Mouse (Mus musculus): ENCODE data around the gene Ctsz. TPM values are rescaled to one million over a fixed set of nuclear protein-coding genes. Genes with fewer than 3 reads are reported as not detected.

The Ctsz gene
- total and polyA plus RNA-seq, 2 experiments from 2014 or later = 61.7 to 72.8 TPM

DNA sequence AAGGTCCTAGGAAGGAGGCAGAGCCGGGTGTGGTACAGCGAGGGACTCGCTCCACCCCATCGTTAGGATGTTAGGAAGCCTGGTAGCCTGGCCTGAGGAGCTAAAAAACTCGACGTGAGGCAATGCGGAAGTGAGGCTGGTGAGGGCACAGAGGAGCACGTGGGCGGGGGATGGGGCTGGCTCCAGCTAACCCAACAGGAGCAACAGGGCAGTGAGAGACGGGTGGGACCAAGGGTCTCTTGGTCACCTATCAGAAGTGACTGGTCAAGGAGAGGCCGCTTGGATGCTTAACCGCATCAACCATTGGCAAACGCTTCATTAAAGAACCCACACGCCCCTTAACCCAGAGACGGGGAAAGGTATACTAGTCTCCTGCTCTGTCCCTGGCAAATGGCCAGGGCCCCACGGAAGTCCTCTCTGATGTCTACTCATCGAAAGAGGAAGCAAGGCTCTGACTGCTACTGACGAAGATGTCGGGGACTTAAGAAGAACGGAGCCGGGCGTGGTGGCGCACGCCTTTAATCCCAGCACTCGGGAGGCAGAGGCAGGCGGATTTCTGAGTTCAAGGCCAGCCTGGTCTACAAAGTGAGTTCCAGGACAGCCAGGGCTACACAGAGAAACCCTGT lies 2.6 kb downstream of the Ctsz start:
- Histone ChIP-seq H3K4me2 (ENCODE audit: low read depth, low read length) (no peak overlapping the region), H3K36me3 (replicated peaks; ENCODE audit: control insufficient read depth, insufficient read depth, low read length) (0 out of 2 replicates have a peak, but pooled peaks cover 7% of the 10 kb centered on the region), H3K27me3 (ENCODE audit: control insufficient read depth, insufficient read depth, low read length) (no peaks in the 10 kb centered on the region), H3K27ac (ENCODE audit: low read depth) (no peak overlapping the region), H3K4me1 (ENCODE audit: control insufficient read depth, insufficient read depth) (peaks cover 14% of the 10 kb centered on the region), H3K9ac (replicated peaks; ENCODE audit: low read depth, low read length) (no peak overlapping the region), H3K9me3 (replicated peaks; ENCODE audit: control insufficient read depth, low read length) (no peaks in the 10 kb centered on the region), H3K4me3 (ENCODE audit: low read depth, low read length) (no peak overlapping the region)
- ATAC-seq (ENCODE audit: insufficient read depth, low read depth) (no peak), DNase-seq (ENCODE audit: low spot score) (no peak)
- TF ChIP-seq CTCF (IDR thresholded peaks at IDR 0.05; ENCODE audit: low read depth) (no peak), EP300 (IDR thresholded peaks at IDR 0.05; ENCODE audit: low read depth) (no peak)
- 80% methylated on average over 26 of the region's 26 CpGs for WGBS

DNA sequence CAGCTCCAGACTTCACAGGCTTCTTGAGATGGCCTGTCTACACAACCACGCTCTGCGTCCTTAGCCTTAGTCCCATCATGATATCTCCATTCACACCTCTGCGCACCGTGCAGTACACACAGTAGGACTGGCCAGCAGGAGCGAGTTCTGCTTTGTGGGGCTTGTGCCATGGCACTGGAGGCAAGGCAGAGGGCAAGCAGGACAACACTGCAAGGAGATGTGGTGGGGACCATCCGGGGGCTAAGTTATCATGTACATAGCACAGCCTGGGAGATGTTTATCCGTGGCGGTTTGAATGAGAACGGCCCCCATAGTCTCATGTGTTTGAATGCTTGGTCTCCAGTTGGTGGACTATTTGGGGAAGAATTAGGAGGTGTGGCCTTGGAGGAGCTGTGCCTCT lies 3.9 kb downstream of the Ctsz start:
- no peak overlapping the region for H3K4me2 ChIP-seq (ENCODE audit: low read depth, low read length)
- H3K4me1 ChIP-seq (ENCODE audit: control insufficient read depth, insufficient read depth) = peaks cover 14% of the 10 kb centered on the region
- no peak for DNase-seq (ENCODE audit: low spot score)
- no peak for ATAC-seq (ENCODE audit: insufficient read depth, low read depth)
- no peak for TF ChIP-seq EP300 (IDR thresholded peaks at IDR 0.05; ENCODE audit: low read depth)
- no peak for TF ChIP-seq CTCF (IDR thresholded peaks at IDR 0.05; ENCODE audit: low read depth)
- H3K9me3 ChIP-seq (replicated peaks; ENCODE audit: control insufficient read depth, low read length) = no peaks in the 10 kb centered on the region
- no peaks in the 10 kb centered on the region for H3K27me3 ChIP-seq (ENCODE audit: control insufficient read depth, insufficient read depth, low read length)
- no peak overlapping the region for H3K27ac ChIP-seq (ENCODE audit: low read depth)
- no peak overlapping the region for H3K4me3 ChIP-seq (ENCODE audit: low read depth, low read length)
- peaks cover 7% of the 10 kb centered on the region; the same call in 1 of the 2 replicates for H3K36me3 ChIP-seq (replicated peaks; ENCODE audit: control insufficient read depth, insufficient read depth, low read length)
- WGBS = 94% methylated on average over 9 of the region's 9 CpGs
- no peak overlapping the region for H3K9ac ChIP-seq (replicated peaks; ENCODE audit: low read depth, low read length)

DNA sequence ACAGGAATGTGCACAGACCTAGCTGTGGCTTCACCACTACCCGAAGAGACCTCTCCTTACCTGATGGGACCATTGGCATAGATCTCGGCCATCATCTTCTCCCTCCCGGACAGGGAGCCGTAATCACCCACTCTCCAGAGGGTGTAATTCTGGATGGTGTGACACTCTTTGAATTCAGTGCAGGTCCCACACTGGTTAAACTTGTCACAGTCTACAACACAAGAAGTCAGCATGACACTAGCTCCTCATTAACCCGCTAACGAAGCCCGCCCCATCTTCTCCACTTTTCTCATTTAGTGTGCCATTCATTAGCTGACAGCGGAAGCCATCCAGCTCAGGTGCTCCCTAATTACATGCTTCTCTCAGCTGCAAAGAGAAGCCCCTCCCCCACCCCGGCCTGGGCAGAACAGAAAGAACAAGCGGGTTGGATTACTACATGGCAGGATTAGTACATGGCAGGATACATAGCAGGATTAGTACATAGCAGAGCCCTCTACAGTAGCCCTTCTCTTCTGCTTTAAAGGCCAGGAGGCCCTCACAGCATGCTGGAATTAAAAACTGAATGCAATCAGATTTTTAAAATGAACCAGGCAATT lies 9.7 kb downstream of the Ctsz start:
- no peaks in the 10 kb centered on the region for H3K27me3 ChIP-seq (ENCODE audit: control insufficient read depth, insufficient read depth, low read length)
- no peak for ATAC-seq (ENCODE audit: insufficient read depth, low read depth)
- WGBS = 90% methylated on average over 10 of the region's 10 CpGs

DNA sequence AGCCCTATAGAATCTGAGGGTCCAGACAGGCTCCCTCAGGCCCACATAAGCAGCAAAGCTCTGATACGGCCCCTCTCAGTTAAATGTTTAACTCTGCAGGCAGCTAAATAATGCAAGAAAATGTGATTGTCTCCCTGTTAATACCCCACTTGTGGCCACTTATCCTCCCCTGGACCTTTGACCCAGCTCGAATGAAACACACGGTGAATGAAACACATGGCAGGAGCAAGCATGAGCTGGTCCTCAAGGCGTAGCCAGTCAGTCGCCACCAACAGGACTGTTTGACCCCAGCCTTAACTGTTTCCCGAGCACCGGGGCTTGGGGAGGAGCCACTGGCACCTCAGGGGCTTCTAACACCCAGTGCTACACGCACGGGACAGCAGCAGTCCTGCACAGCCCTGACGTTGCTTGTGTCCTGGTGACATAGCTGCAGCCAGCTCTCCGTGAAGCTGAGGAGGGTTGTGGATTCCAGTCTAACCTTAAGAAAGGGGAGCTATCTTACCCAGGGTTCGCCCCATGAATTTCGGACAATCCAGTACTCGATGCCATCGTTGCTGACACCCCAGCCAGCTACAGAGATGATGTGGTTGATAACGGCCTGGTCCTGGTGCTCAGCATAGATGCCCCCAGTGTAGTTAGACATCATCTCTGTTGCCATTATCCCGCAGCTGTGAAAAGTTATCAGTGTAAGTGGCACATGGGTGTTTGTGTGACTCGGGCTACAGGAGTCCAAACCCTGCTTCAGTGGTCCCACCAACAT lies 10.6 kb downstream of the Ctsz start:
- Histone ChIP-seq H3K9me3 (replicated peaks; ENCODE audit: control insufficient read depth, low read length) (no peaks in the 10 kb centered on the region), H3K36me3 (replicated peaks; ENCODE audit: control insufficient read depth, insufficient read depth, low read length) (peaks cover 57% of the 10 kb centered on the region), H3K4me2 (ENCODE audit: low read depth, low read length) (no peak overlapping the region), H3K9ac (replicated peaks; ENCODE audit: low read depth, low read length) (no peak overlapping the region), H3K27ac (ENCODE audit: low read depth) (no peak overlapping the region), H3K4me1 (ENCODE audit: control insufficient read depth, insufficient read depth) (no peaks in the 10 kb centered on the region), H3K4me3 (ENCODE audit: low read depth, low read length) (no peak overlapping the region), H3K27me3 (ENCODE audit: control insufficient read depth, insufficient read depth, low read length) (no peaks in the 10 kb centered on the region)
- TF ChIP-seq CTCF (IDR thresholded peaks at IDR 0.05; ENCODE audit: low read depth) = no peak
- TF ChIP-seq EP300 (IDR thresholded peaks at IDR 0.05; ENCODE audit: low read depth) = no peak
- ATAC-seq (ENCODE audit: insufficient read depth, low read depth) (no peak), DNase-seq (ENCODE audit: low spot score) (no peak)
- 83% methylated on average over 18 of the region's 18 CpGs for WGBS

More for the DNA sequence above, 9.7 kb downstream of the Ctsz start:
- Histone ChIP-seq H3K9ac (replicated peaks; ENCODE audit: low read depth, low read length) (no peak overlapping the region), H3K4me2 (ENCODE audit: low read depth, low read length) (no peak overlapping the region), H3K4me1 (ENCODE audit: control insufficient read depth, insufficient read depth) (no peaks in the 10 kb centered on the region), H3K27ac (ENCODE audit: low read depth) (no peak overlapping the region), H3K9me3 (replicated peaks; ENCODE audit: control insufficient read depth, low read length) (no peaks in the 10 kb centered on the region), H3K36me3 (replicated peaks; ENCODE audit: control insufficient read depth, insufficient read depth, low read length) (peaks cover 53% of the 10 kb centered on the region), H3K4me3 (ENCODE audit: low read depth, low read length) (no peak overlapping the region)
- no peak for DNase-seq (ENCODE audit: low spot score)
- TF ChIP-seq CTCF (IDR thresholded peaks at IDR 0.05; ENCODE audit: low read depth) (no peak), EP300 (IDR thresholded peaks at IDR 0.05; ENCODE audit: low read depth) (no peak)

DNA sequence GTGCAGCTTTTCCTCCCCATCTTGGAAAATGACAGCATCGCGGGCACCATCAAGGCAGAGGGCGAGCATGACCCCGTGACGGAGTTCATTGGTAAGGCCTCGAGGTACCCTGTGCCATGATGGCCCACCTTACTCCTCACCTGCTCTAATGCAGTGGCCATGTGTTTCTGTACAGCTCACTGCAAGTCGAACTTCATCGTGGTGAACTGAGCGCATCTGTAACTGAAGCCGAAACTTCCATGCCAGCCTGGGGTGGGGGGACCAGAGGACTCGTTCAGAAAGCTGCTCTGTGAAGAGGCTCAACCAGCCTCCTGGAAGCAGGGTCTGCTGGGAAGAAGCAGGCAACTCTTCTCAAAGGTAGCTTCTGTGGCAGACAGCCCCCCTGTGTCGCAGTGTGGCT lies 12.0 kb downstream of the Ctsz start:
- DNase-seq (ENCODE audit: low spot score) (no peak), ATAC-seq (ENCODE audit: insufficient read depth, low read depth) (no peak)
- Histone ChIP-seq H3K36me3 (replicated peaks; ENCODE audit: control insufficient read depth, insufficient read depth, low read length) (peaks cover 71% of the 10 kb centered on the region), H3K9me3 (replicated peaks; ENCODE audit: control insufficient read depth, low read length) (no peaks in the 10 kb centered on the region), H3K4me3 (ENCODE audit: low read depth, low read length) (no peak overlapping the region), H3K9ac (replicated peaks; ENCODE audit: low read depth, low read length) (no peak overlapping the region), H3K27ac (ENCODE audit: low read depth) (no peak overlapping the region), H3K27me3 (ENCODE audit: control insufficient read depth, insufficient read depth, low read length) (no peaks in the 10 kb centered on the region), H3K4me1 (ENCODE audit: control insufficient read depth, insufficient read depth) (no peaks in the 10 kb centered on the region), H3K4me2 (ENCODE audit: low read depth, low read length) (no peak overlapping the region)
- 92% methylated on average over 12 of the region's 12 CpGs for WGBS
- TF ChIP-seq EP300 (IDR thresholded peaks at IDR 0.05; ENCODE audit: low read depth) = no peak
- no peak for TF ChIP-seq CTCF (IDR thresholded peaks at IDR 0.05; ENCODE audit: low read depth)

All from heart, postnatal 0 days (tissue).